Mouse (Mus musculus): ENCODE results near the gene Rergl. TPM values are rescaled to one million over a fixed set of nuclear protein-coding genes. Genes with fewer than 3 reads are reported as not detected.

Gene Rergl
- polyA plus RNA-seq, 1 experiment, result not detected

GRCm38 (mm10) chr6:139460470-139460869 is 41.3 kb downstream of the Rergl start:
- Histone ChIP-seq H3K27ac (ENCODE audit: control insufficient read depth, insufficient read depth, low read depth, low read length, poor library complexity) (no peak overlapping the region), H3K4me3 (replicated peaks; ENCODE audit: control insufficient read depth, low read depth, low read length) (no peak overlapping the region), H3K4me1 (ENCODE audit: control insufficient read depth, insufficient read depth, low read length) (no peaks in the 10 kb centered on the region)
- TF ChIP-seq CTCF (IDR thresholded peaks at IDR 0.05; ENCODE audit: control insufficient read depth, insufficient read depth, low read length) (no peak), POLR2A (IDR thresholded peaks at IDR 0.05; ENCODE audit: borderline replicate concordance, control insufficient read depth, low read depth, low read length) (no peak)
- 83% methylated on average over 10 of the region's 10 CpGs for WGBS

- no peaks in the 10 kb centered on the region for H3K4me1 ChIP-seq (ENCODE audit: control insufficient read depth, insufficient read depth, low read length)
- H3K27ac ChIP-seq (ENCODE audit: control insufficient read depth, insufficient read depth, low read depth, low read length, poor library complexity), result no peak overlapping the region
- 65% methylated on average over 2 of the region's 2 CpGs for WGBS
- TF ChIP-seq CTCF (IDR thresholded peaks at IDR 0.05; ENCODE audit: control insufficient read depth, insufficient read depth, low read length), result no peak
- no peak for TF ChIP-seq POLR2A (IDR thresholded peaks at IDR 0.05; ENCODE audit: borderline replicate concordance, control insufficient read depth, low read depth, low read length)
- H3K4me3 ChIP-seq (replicated peaks; ENCODE audit: control insufficient read depth, low read depth, low read length), result no peak overlapping the region
These were observed 57.8 kb downstream of the Rergl start for GRCm38 (mm10) chr6:139443999-139444398.

Other genes starting within 250 kb of the Rergl start
- gene Pik3c2g, start 85.2 kb upstream of the Rergl start, polyA plus RNA-seq (2011; ENCODE audit: insufficient read depth, insufficient read length, low replicate concordance, missing spikeins), result not detected in 2 replicates